Mouse (Mus musculus) cerebellum, adult (tissue): ENCODE data around the gene Msx1.

Experiments
- ATAC-seq: cut with Nextera tagmentation; 2 replicates; pipeline ENCODE4 v1.9.2; 2017; ENCODE audit warnings: mild to moderate bottlenecking, moderate library complexity, mixed read lengths; ENCODE audit not compliant: insufficient number of reproducible peaks, low FRiP score, low TSS enrichment

The Msx1 gene

GRCm38 (mm10) chr5:37797251-37797650 is 27.1 kb downstream of the Msx1 start:
- ATAC-seq, result no peak

GRCm38 (mm10) chr5:37796751-37797150 is 27.6 kb downstream of the Msx1 start:
- no peak for ATAC-seq

GRCm38 (mm10) chr5:37795691-37796090 is 28.7 kb downstream of the Msx1 start:
- ATAC-seq, result no peak

GRCm38 (mm10) chr5:37792154-37792553 is 32.2 kb downstream of the Msx1 start:
- no peak for ATAC-seq

- ATAC-seq, result no peak
Observed at GRCm38 (mm10) chr5:37784847-37785391, 39.5 kb downstream of the Msx1 start.

DNA sequence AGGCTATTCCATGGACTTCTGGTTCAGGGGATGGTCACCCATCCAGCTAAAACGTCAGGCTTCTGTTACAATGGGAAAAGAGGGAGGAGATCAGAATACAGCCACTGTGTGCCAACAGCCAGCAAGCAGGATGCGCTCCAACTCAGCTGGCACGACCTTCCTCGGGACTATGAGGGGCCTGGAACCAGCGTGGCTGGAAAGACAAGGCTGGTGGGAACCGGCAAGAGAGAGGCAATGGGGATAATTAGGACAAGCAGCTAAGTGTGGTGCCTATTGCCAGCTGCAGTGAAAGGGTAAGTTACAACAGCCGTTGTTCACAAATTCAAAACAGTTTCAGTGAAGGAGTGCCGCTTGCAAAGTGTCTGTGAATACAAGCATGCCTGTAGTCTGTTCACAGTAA is 41.1 kb downstream of the Msx1 start:
- no peak for ATAC-seq

DNA sequence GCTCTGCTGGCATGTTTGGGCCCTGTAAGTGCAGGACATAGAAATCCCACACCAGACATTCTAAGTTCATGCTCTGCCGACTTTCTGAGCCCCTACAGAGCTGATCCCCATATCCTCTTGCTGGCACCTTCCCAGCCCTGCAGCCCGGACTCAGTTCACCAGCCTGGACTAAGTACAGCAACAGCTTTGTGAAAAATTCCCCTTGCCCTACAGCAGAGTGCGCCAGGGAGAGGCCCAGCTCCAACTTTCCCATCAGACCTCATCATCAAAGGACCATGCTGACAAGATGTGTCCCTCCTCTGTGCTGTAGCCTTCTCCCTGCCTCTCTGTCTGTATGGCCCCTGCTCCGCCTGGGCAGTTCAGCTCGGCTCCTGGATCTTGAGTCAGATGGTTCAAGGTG is 48.7 kb downstream of the Msx1 start:
- ATAC-seq, result no peak

DNA sequence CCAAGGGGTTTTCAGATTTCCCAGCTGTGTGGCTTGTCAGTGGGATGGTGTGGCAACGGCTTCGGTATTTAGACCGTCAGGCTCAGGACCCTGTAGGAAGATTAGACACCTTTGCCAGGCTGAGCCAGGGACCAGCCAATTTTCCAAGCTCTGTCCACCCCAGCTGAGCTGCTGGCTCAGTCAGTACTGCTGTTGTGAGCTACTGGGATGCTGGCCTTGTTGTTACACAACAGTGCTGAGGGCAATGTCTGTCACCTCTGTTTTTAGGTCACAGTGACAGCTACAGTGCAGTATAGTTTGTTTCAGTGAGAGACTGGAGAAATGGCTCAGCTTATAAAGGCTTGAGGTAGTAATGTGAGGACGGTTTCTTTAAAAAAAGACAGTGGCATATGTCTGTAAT is 50.4 kb downstream of the Msx1 start:
- ATAC-seq, result 0 out of 2 replicates have a peak, but pooled peaks have one; percentile 47

GRCm38 (mm10) chr5:37770870-37771269 is 53.5 kb downstream of the Msx1 start:
- ATAC-seq, result no peak
